Mouse (Mus musculus) cerebellum, adult 9-10 months (tissue): ENCODE measurements around the gene Med27.
"Not testable (repeated sequence)": the region's sequence is repeated elsewhere in the genome, so short reads cannot be mapped to it uniquely, and the experiment has no call there.

Source experiments
- DNase-seq: peaks from one replicate; pipeline ENCODE4 v3.0.0; 2022

Med27 gene

GRCm38 (mm10) chr2:29523918-29524811 is 177.5 kb downstream of the Med27 start:
- no peak for DNase-seq

GRCm38 (mm10) chr2:29525273-29525805 is 178.7 kb downstream of the Med27 start:
- DNase-seq = no peak

DNA sequence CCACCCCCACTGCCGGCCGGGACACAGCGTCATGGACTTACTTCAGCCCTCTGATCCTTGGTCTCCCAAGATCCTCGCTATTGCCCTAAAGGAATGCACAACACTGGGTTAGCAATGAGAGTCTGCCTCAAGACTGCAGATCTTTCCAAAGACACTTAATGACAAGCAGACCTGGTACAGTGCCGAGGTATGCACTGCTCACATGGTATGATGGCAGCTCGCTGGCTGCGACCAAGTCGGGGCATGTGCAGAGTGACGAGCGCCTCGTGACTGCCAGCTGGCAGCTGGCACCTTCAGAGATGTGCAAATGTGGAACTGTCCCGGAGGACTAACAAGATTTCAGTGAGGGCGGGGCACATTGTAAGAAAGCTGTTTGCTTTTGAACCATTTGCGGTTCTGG is 179.6 kb downstream of the Med27 start:
- no peak for DNase-seq

- DNase-seq = not testable (repeated sequence)
Measured at GRCm38 (mm10) chr2:29527480-29527879, 180.9 kb downstream of the Med27 start.

- no peak for DNase-seq
Measured at GRCm38 (mm10) chr2:29528811-29529210, 182.2 kb downstream of the Med27 start.

DNA sequence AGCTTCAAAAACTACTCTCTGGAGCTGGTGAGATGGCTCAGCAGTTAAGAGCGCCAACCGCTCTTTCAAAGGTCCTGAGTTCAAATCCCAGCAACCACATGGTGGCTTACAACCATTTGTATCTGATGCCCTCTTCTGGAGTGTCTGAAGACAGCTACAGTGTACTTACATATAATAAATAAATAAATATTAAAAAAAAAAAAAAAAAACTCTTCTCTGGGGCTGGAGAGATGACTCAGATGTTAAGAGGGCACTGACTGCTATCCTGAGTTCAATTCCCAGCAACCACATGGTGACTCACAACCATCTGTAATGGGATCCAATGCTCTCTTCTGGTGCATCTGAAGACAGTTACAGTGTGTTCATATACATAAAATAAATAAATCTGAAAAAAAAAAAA is 183.2 kb downstream of the Med27 start:
- not testable (repeated sequence) for DNase-seq

- DNase-seq = no peak
Measured at GRCm38 (mm10) chr2:29532173-29532572, 185.6 kb downstream of the Med27 start.

- DNase-seq = no peak
Measured at GRCm38 (mm10) chr2:29532921-29533320, 186.3 kb downstream of the Med27 start.

- DNase-seq = no peak
Measured at GRCm38 (mm10) chr2:29535566-29536244, 189.1 kb downstream of the Med27 start.

DNA sequence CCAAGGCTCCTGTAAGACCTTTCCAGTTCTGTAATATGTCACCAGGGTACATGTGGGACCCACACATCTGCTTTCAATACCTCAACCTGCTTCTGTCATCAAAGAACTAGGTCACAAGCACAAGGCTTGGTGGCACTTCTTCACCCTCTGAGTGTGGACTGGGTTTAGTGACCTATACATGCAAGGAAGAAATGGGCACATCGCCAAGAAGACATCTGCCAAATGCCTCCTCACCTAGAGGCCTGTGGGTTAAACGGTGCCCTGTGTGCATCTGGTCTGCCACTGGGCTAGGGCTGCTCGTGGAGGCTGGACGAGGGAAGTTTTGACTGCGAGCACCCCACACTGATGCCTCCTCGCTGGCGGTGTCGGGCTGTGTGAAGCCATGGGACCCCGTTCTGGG is 189.9 kb downstream of the Med27 start:
- DNase-seq = no peak

DNA sequence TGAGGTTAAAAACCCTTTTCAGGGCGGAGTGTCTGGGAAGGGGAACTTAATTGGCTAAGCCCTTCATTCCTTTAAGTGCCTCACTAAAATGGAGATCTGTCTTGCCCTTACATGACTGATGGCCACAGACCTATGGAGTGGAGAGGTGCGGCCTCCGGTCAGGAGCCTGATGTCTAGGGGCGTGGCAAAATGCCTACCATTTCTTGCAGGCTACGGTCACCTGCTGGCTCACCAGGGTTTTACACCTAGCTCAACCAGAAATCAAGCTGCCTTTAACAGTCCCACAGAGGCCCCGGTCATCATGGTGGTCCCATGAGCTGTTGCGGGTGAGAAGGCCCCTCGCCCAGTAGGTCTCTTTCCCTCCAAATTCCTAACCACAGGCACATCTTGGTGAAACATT is 190.7 kb downstream of the Med27 start:
- DNase-seq = no peak

- no peak for DNase-seq
Measured at GRCm38 (mm10) chr2:29542039-29542438, 195.4 kb downstream of the Med27 start.

DNA sequence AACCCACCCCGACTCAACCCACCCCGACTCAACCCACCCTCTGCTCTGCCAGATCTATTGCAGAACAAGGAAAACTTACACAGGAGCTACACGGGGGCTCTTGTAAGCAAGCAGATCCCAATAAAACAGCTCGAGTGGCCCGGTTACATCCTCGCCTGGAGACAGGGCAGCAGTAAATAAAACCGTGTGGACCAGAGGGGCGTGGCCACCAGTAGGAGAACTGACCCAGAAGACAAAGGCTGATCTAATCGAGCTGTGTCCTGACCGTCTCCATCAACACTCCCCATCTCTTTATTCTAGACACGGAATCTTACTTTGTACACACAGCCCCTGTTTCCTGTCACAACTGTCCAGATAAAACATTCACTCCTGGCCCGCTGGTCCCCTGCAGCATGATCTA is 200.0 kb downstream of the Med27 start:
- no peak for DNase-seq

GRCm38 (mm10) chr2:29551816-29552585 is 205.4 kb downstream of the Med27 start:
- no peak for DNase-seq

DNA sequence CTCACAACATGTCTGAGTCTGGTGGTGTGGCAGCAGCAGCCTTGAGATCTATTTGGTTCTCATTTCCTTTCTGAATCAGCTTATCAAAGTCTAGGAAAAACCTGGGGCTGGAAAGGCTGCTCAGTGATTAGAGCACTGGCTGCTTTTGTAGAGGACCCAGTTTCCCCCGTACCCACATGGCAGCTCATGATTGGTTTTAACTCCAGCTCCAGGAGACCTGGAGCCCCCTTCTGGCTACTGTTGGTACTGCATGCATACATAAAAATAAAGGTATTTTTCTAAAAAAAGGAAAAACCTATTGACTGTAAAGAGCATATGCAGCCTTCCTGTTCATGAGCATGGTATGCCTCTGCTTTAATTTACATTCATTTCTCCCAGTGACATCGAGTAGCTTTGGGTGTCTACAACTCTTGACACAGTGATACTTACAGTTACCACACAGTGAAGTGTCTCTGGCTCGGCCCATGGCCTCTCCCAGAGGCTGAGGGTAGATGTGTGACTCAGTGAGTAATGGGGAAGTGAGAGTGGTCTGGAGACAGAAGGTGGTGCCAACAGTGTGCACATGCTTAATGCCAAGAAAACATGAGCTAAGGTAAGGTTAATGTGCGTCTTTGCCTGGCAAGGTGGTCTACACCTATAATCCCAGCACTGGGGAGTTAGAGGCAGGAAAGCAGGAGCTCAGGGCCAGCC is 207.5 kb downstream of the Med27 start:
- peak; percentile 19 for DNase-seq

GRCm38 (mm10) chr2:29558561-29558960 is 211.9 kb downstream of the Med27 start:
- no peak for DNase-seq

GRCm38 (mm10) chr2:29559955-29560354 is 213.3 kb downstream of the Med27 start:
- no peak for DNase-seq

DNA sequence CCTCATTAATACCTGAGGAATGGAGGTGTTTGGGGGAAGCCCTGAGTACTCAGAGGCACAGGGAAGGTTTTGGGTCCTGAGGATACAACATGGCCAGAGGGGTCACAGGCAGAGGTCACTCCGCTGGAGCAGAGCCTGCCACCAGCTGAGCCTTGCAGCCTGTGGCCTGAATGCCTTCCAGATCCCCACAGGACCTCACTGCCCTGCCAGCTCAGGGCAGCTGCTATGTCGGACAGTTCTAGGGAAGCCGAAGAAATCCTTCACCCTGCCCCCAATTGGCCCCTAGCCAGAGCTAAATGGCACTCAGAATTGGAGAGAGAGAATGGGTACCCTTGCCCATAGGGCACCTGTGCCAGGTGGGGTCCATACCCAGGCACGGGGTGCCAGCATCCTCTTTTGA is 214.8 kb downstream of the Med27 start:
- peak; percentile 82 for DNase-seq

DNA sequence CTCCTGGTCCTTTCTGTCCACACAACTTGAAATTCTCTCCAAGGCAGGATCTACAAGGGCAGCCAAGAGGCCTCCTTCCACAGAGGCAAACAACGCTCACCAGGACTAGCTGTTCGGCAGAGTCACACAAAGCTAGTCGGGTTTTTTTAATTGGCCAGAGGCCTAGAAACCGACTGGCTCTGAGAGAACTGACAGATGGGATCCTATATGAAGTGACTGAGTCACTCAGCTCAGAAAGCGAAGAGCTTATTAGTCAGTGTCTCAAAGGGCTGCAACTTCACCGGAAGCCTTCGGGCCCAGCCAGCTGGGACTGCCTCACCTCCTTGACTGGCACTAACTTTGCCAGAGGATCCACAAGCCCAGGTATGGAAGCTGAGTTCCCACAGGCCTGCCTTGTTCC is 217.4 kb downstream of the Med27 start:
- peak; percentile 91 for DNase-seq

GRCm38 (mm10) chr2:29565570-29566433 is 219.2 kb downstream of the Med27 start:
- DNase-seq = no peak

DNA sequence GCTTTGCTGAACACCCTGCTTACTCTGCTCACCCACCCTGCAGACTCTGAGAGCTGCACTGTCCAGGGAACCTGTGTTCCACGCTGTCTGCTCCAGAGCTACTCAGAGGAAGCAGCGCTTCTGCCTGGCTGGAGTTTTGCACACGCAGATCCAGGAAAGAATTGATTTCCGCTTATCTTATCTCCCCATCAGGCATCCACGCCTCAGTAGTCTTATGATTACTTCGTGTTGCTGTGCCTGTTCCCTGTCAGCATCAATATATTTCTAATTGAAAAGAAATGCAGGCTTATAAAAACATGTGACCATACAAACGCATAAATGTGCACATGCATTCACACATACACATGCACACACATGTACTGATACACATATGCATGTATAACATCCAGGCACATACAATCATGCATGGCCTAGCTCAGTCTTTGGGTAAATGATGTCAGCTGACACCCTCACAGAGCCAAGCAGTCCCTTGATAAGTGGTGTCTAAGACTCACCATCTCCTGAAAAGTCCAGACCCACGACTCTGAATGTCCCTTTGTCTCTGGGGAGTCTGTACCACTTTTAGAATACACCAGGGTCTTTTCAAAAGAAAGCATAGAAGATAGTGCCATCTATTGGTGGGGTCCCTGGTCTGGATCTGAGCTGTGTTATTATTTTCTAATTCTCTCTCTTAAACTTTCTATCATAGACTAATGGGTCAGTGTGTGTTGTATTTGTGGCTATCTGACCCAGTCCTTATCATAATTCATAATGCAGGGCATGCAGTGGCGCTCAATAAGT is 225.5 kb downstream of the Med27 start:
- no peak for DNase-seq
